Mouse (Mus musculus): ENCODE measurements around the gene B830017H08Rik.

- TF ChIP-seq CTCF (IDR thresholded peaks at IDR 0.05; ENCODE audit: low read depth) = no peak
- TF ChIP-seq EP300 (optimal IDR thresholded peaks at IDR 0.05) = no peak
These were observed 18.4 kb downstream of the B830017H08Rik start for GRCm38 (mm10) chr16:17851331-17851730.

Measured in stomach, postnatal 0 days (tissue).